Mouse (Mus musculus): ENCODE data around the gene Tsc1.

DNA sequence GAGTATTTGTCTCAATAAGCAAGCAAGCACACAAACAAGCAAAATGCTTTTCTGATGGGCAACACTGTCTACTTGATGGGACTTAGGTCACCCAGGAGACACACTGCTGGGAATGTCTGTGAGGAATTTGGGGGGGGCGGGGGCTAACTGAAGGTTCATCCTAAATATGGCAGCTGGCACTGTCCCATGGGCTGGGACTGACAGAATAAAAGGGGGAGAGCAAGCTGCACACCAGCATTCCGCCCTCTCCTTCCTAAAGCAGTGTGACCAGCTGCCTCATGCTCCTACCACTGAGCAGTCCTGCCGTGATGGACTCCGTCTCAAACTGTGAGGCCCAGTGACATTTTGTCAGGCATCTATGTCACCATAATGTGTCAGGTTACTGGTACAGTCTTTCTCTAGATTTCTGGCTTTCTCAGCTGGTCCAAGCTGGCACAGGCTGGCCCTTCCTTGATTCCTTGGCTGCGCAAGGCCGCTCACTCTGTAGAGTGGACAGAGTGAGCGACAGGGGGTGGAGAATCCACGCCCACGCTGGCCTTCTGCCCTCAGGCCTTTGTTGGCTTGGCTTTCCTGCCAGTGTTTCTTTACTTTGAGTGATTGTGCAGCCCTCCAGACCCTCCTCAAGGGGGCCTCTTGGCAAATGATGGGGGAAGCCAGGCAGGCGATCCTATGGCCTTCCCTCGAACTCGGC is 30.2 kb upstream of the Tsc1 start:
- no peak for TF ChIP-seq CTCF (conservative IDR thresholded peaks at IDR 0.05; ENCODE audit: low read length)
- no peak for TF ChIP-seq POU5F1 (IDR thresholded peaks at IDR 0.05; ENCODE audit: borderline replicate concordance, low read length)
- no peak for TF ChIP-seq NANOG (IDR thresholded peaks at IDR 0.05; ENCODE audit: borderline replicate concordance, low read length)

Data from E14TG2a.4 (cell line).